Mouse (Mus musculus) G1E (cell line): ENCODE measurements around the gene Bbs5.

Experiments
- CTCF ChIP-seq: IDR thresholded peaks from 2 replicates; pipeline ENCODE4 v1.5.1; 2012; ENCODE audit warnings: low read depth, low read length, inconsistent platforms, mixed read lengths
- TAL1 ChIP-seq: conservative IDR thresholded peaks from 2 replicates; pipeline ENCODE4 v1.6.1; 2012; ENCODE audit warnings: low read depth, low read length, inconsistent platforms, mixed read lengths

GRCm38 (mm10) chr2:69679990-69680389, 33.0 kb downstream of the Bbs5 start:
- TF ChIP-seq TAL1 (no peak), CTCF (no peak)
